Mouse (Mus musculus) cerebellum, adult 11-12 months (tissue): ENCODE measurements around the gene Mcat.

Experiments
- DNase-seq: peaks from one replicate; pipeline ENCODE4 v3.0.0; 2022

Gene Mcat

GRCm38 (mm10) chr15:83563327-83563856 lies at the start of gene Mcat, which contains the start of gene Tspo:
Gene Mcat, minus strand, starts transcription at chr15:83563787.
Gene Tspo, plus strand, starts transcription at chr15:83563592.
- DNase-seq, result no peak

- DNase-seq, result peak; percentile 76
Measured at GRCm38 (mm10) chr15:83607115-83607802, 43.7 kb upstream of the Mcat start.

- no peak for DNase-seq
Measured at GRCm38 (mm10) chr15:83606700-83607099, 43.1 kb upstream of the Mcat start.

- DNase-seq, result no peak
Measured at GRCm38 (mm10) chr15:83606216-83606615, 42.6 kb upstream of the Mcat start.

GRCm38 (mm10) chr15:83603426-83603825 lies 39.8 kb upstream of the Mcat start:
- no peak for DNase-seq

- no peak for DNase-seq
Measured at GRCm38 (mm10) chr15:83603046-83603396, 39.4 kb upstream of the Mcat start.

GRCm38 (mm10) chr15:83602372-83603045 lies 38.9 kb upstream of the Mcat start:
- no peak for DNase-seq

GRCm38 (mm10) chr15:83601185-83601584 lies 37.6 kb upstream of the Mcat start:
- DNase-seq, result no peak

GRCm38 (mm10) chr15:83596833-83597232 lies 33.2 kb upstream of the Mcat start:
- DNase-seq, result no peak

GRCm38 (mm10) chr15:83595364-83595711 lies 31.8 kb upstream of the Mcat start:
- DNase-seq, result no peak

- peak; percentile 94 for DNase-seq
Measured at GRCm38 (mm10) chr15:83594513-83595363, 31.2 kb upstream of the Mcat start, which contains the start of gene Ttll12. Gene Ttll12, minus strand, starts transcription at chr15:83595157.

- no peak for DNase-seq
Measured at GRCm38 (mm10) chr15:83593702-83594512, 30.3 kb upstream of the Mcat start.

- DNase-seq, result no peak
Measured at GRCm38 (mm10) chr15:83593189-83593585, 29.6 kb upstream of the Mcat start.

- DNase-seq, result no peak
Measured at GRCm38 (mm10) chr15:83592260-83593188, 28.9 kb upstream of the Mcat start.

GRCm38 (mm10) chr15:83591758-83592157 lies 28.2 kb upstream of the Mcat start:
- no peak for DNase-seq

GRCm38 (mm10) chr15:83590841-83591240 lies 27.3 kb upstream of the Mcat start:
- no peak for DNase-seq

- no peak for DNase-seq
Measured at GRCm38 (mm10) chr15:83584741-83585220, 21.2 kb upstream of the Mcat start.

GRCm38 (mm10) chr15:83583419-83584156 lies 20.0 kb upstream of the Mcat start:
- DNase-seq, result no peak

- DNase-seq, result no peak
Measured at GRCm38 (mm10) chr15:83582931-83583330, 19.3 kb upstream of the Mcat start.

- DNase-seq, result no peak
Measured at GRCm38 (mm10) chr15:83576651-83577050, 13.1 kb upstream of the Mcat start.
